ENCODE assay signal across 12 mouse cellular contexts in the genomic region with DNA sequence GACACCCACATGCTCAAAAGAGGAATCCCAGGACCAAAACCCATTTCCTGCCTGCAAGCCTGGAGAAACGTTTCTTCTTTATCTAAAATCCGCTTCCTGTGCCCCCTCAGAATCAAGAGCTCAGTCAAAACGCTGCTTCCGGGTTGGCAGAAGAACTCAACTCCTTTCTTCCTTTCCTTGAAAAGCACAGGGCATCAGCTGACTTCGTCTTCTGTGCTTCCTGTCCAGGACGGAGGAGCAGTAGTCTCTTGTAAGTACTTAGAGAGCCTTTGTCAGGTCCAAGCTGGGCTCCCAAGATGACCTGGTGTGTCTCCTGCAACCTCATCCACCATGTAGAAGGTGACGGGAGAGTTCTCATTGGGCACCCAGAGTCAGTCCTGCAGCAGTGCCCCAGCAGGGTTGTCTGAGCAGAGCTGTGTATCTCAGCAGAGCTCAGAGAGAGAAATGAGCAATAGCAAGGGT.
A peak's percentile ranks its signal among the peaks of the same experiment; 100 is the strongest.
DNase-seq lines count a peak whose midpoint lies in the region; ATAC-seq and TF ChIP-seq lines count a peak whose summit lies in the region.
"Had no signal": no experiment of that assay in that cellular context is flagged by ENCODE, and none has a peak within 500 bp of the region (broad histone marks: within the 10 kb centered on the region; RNA-seq: fewer than 3 reads in every experiment).

No protein-coding gene starts in this region.

- no peaks in the 10 kb centered on the region for H3K9me3 ChIP-seq in hindbrain, postnatal 0 days (ENCODE audit: low read length)
- H3K9me3 ChIP-seq: forebrain, embryonic 12.5 days; hindbrain, embryonic 15.5 days; liver, embryonic 15.5 days had no signal

- 74% methylated on average over 7 of the region's 7 CpGs for WGBS in hindbrain, postnatal 0 days

- peak; percentile 89 for ATAC-seq in common myeloid progenitor, adult 5-6 weeks (replicated peaks; ENCODE audit: low read depth, poor library complexity, severe bottlenecking)
- ATAC-seq in hindbrain, postnatal 0 days: no peak

- H3K4me2 ChIP-seq in hindbrain, postnatal 0 days (ENCODE audit: low read depth, low read length): no peak overlapping the region
- H3K4me2 ChIP-seq: forebrain, embryonic 12.5 days; hindbrain, embryonic 15.5 days; liver, embryonic 15.5 days had no signal

- H3K4me1 ChIP-seq in hindbrain, postnatal 0 days (ENCODE audit: insufficient read depth, low read length): no peaks in the 10 kb centered on the region
- H3K4me1 ChIP-seq: forebrain, embryonic 12.5 days; hindbrain, embryonic 15.5 days; liver, embryonic 15.5 days had no signal

- no peak overlapping the region for H3K9ac ChIP-seq in hindbrain, postnatal 0 days (replicated peaks; ENCODE audit: low read length)
- H3K9ac ChIP-seq: forebrain, embryonic 12.5 days; hindbrain, embryonic 15.5 days; liver, embryonic 15.5 days had no signal

- no peaks in the 10 kb centered on the region for H3K27me3 ChIP-seq in hindbrain, postnatal 0 days (ENCODE audit: insufficient read depth, low read length)
- H3K27me3 ChIP-seq: forebrain, embryonic 12.5 days; hindbrain, embryonic 15.5 days; liver, embryonic 15.5 days had no signal

- H3K4me3 ChIP-seq in hindbrain, postnatal 0 days (ENCODE audit: low read length): no peak overlapping the region
- H3K4me3 ChIP-seq: forebrain, embryonic 12.5 days; hindbrain, embryonic 15.5 days; layer of hippocampus, adult 2 months; liver, embryonic 15.5 days had no signal

- H3K27ac ChIP-seq in hindbrain, postnatal 0 days: no peak overlapping the region
- H3K27ac ChIP-seq: forebrain, embryonic 12.5 days; hindbrain, embryonic 15.5 days; layer of hippocampus, adult 2 months; liver, embryonic 15.5 days had no signal

- TF ChIP-seq CTCF in hindbrain, postnatal 0 days (IDR thresholded peaks at IDR 0.05; ENCODE audit: low read depth): no peak

- no peaks in the 10 kb centered on the region for H3K36me3 ChIP-seq in hindbrain, postnatal 0 days (ENCODE audit: insufficient read depth, low read length)
- H3K36me3 ChIP-seq: forebrain, embryonic 12.5 days; hindbrain, embryonic 15.5 days; liver, embryonic 15.5 days had no signal

- peak; percentile 56 to 64 for DNase-seq in CD8-positive naive resting alpha-beta T cell, adult 2 months (ENCODE audit: low read depth in 2 of 2, low spot score in 2 of 2)
- DNase-seq in heart, postnatal 4 days: peak; percentile 16
- DNase-seq in naive thymus-derived CD4-positive, alpha-beta T cell, adult 2 months (ENCODE audit: low read depth): peak; percentile 84
- DNase-seq in hindbrain, postnatal 0 days (ENCODE audit: low spot score): no peak
- no peak for DNase-seq in testis, postnatal 14 days (ENCODE audit: low spot score)
- no peak for DNase-seq in urinary bladder, postnatal 4 days (ENCODE audit: low spot score in 2 of 2)
- DNase-seq: right cerebral cortex, postnatal 4 days had no signal

Comparison
In these comparisons a context has a peak if more than half of its experiments do, and no peak if none do; other contexts are left out.
1. DNase-seq: peak in CD8-positive naive resting alpha-beta T cell, adult 2 months (2 of 2), heart, postnatal 4 days (single experiment) and naive thymus-derived CD4-positive, alpha-beta T cell, adult 2 months (single experiment); none in hindbrain, postnatal 0 days (single experiment), testis, postnatal 14 days (single experiment) and urinary bladder, postnatal 4 days (0 of 2).